Mouse (Mus musculus) olfactory bulb, adult 2 months (tissue): Measurements from ENCODE around the gene Actl6b.

ENCODE experiments used
- CTCF ChIP-seq: fragments of 200-500 bp; IDR thresholded peaks from 2 replicates; pipeline ENCODE4 v1.5.1; 2012; ENCODE audit warnings: low read depth, mild to moderate bottlenecking, low read length, moderate library complexity; ENCODE audit not compliant: insufficient read depth
- POLR2A ChIP-seq: fragments of 200-500 bp; IDR thresholded peaks from 2 replicates; pipeline ENCODE4 v1.6.1; 2012; ENCODE audit warnings: mild to moderate bottlenecking, low read depth, low read length, moderate library complexity; ENCODE audit not compliant: insufficient read depth

DNA sequence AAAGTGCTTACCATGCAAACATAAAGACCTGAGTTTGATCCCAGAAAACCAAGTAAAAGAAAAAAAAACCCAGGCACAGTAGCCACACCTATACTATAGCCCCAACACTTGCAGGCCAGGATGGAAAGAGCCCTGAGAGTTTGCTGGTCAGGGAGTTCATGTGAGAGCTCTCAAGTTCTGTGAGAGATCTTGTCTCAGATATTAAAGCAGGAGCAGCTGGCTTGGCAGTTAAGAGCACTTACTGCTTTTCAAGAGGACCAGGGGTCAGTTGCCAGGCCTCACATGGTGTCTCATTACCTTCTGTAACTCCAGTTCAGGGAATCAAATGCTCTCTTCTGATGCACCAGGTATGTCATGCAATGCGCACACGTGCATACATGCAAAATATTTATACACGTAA is 18.6 kb upstream of the Actl6b start:
- TF ChIP-seq CTCF: no peak
- no peak for TF ChIP-seq POLR2A
